Mouse (Mus musculus) cerebellum, postnatal 25 days (tissue): Measurements from ENCODE around the gene Tmem143.
"Not testable (repeated sequence)": the region's sequence is repeated elsewhere in the genome, so short reads cannot be mapped to it uniquely, and the experiment has no call there.

Source experiments
- DNase-seq, 2 experiments: peaks; one replicate each; pipeline ENCODE4 v3.0.0; 2021; ENCODE audit warnings: mixed read lengths in 2 of 2

Gene Tmem143

DNA sequence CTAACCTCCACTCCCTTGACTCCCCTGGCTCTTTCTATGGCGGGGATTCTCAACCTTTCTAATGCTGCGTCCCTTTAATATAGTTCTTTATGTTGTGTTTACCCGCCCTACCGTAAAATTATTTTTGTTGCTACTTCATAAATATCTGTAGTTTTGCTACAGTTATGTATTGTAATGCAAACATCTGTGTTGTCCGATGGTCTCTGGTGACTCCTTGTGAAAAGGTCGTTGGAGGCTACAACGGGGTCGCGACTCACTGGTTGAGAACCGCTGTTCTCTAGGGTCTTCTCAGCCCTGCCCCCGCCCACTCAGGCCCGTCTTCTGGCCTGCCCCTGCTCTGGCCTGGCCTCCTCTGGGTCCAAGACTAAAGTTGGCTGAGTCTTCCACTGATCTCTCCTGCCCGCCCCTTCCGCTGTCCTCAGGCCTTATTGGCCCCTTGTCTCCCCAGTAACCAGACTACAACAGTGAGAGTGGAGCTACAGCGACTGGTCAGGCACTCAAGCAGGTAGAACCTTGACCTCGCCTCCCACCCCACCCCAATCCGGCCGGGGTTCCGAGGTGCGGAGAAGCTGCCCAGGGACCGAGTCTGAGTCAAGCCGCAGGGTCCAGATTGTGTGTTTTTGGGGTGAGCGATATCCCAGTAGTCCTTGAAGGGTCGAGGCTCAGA is 27.2 kb downstream of the Tmem143 start, which contains the start of gene Ccdc114:
TSS of gene Ccdc114 (plus strand) at position 311 of the 667 bp plus-strand sequence.
- peak; percentile 39 to 47 for DNase-seq

DNA sequence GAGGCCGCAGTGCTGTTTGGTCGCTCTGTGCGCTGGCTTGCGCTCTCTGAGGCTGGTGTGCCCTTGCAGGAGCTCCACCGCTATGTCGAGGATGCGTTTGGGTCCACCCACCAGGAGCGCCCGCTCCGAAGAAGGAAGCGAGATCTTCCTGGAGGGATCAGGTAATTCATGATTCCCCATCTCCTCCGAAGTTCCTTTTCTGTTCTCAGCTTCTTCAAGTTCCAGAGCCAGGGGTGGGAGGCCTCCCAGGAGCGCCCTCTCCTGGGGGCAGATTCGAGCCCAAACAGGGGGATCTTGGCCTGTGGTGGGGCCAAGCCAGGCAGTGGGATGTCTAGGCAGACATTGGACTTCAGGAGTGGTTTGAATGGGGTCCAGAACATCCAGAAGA is 27.7 kb downstream of the Tmem143 start:
- peak in 1 of 2 experiments; percentile 18 for DNase-seq

DNA sequence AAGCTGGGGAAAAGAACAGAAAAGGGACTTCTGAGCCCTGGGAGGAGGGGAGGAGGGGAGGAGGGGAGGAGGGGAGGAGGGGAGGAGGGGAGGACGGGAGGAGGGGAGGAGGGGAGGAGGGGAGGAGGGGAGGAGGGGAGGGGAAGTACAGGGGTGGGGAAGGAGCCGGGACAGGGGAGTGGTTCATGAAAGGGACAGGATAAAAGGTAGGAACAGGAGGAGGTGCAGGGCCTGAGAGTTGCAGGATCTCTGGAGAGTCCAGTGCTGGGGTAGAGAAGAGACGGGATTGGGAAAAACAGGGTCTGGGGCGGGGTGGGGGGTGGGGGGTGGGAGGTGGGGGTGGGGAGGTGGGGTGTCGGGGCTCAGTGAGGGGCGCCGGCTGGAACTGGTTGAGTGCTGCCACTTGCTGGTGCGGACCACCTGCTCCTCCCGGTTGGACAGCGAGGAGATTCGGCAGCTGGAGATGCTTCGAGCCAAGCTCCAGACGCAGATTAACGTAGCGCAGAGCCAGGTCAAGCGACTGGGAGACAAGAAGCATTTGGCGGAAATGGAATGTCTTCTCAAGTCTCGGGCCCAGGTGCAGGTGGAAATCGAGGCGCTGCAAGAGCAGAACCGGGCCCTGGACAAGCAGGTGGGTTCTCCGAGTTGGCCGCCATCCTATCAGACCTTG is 32.0 kb downstream of the Tmem143 start:
- DNase-seq: no peak

DNA sequence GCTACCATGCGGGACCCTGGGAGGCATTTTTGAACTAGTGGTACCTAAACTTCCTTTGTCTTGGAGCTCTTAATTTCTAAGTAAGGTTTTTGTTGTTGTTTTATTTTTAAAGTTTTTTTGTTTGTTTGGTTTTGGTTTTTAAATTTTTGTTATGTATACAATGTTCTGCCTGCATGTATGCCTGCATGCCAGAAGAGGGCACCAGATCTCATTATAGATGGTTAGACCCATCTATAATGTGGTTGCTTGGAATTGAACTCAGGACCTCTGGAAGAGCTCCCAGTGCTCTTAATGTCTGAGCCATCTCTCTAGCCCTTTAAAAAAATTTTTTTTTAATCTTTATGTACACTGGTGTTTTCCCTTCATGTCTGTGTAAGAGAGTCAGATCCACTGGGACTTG is 32.9 kb downstream of the Tmem143 start:
- no peak for DNase-seq

DNA sequence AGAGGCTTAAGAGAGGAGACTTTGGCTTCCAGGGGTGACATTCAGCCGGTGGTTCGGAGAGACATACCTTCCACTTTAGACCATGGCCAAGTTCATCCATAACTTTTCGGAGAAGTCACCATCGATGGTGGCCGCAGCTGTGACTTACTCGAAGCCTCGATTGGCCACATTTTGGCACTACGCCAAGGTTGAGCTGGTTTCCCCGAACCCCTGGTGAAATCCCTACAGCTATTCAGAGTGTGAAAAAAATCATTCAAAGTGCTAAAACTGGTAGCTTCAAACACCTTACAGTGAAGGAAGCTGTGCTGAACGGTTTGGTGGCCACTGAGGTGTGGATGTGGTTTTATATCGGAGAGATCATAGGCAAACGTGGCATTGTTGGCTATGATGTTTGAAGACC is 37.0 kb downstream of the Tmem143 start:
- DNase-seq: not testable (repeated sequence)

DNA sequence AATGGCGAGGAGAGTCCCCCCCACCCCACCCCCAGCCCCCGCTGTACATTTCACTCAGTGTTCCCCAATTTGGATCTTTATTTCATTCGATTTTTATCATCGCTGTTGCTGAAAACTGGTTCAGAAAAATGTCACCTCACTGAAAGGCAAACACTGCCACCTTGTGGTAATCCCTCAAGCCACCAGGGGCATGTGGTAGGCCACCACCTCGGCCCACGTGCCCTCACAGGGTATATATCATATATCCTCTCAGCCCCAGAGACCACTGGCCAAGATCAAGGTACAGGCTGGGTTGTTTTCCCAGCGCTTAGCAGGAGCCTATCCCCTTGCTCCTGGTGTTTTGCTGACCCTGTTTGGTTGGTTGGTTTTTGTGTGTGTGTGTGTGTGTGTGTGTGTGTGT is 38.4 kb downstream of the Tmem143 start:
- DNase-seq: peak; percentile 64 to 76

DNA sequence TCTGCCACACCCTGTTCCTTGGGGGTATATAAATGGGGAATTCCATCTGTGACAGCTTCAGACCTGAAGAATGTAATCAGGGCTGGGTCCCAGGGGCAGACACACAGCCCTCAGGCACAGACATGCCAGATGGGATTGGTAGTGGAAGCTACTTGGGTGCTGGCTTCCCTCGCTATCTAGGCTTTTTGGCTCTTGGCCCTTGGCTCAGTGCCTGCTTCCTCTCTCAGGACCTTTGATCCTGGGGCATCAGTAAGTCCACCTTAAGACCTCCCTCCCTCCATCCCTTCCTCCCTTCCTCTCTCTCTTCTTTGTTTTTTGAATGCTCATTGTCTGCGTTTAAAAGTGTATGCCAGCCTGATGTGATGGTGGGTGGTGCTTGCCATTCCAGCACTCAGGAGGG is 43.1 kb downstream of the Tmem143 start:
- no peak for DNase-seq

DNA sequence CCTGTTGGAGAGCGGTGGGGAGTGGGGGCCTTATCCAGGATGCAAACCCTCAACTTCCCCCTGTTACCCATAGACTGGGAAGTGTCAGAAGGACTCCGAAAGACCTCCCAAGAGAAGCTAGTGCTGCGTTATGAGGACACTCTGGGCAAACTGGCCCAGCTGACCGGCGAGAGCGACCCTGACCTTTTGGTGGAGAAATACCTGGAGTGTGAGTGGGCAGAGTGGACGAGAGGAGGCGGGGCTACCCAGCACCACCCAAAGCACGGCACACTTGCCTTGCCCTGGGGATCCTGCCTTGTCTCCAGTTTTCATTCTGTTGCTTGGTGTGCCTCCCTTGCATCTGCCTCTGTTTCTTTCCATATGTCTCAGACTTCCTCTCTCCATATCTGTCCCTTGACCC is 45.2 kb downstream of the Tmem143 start:
- no peak for DNase-seq

DNA sequence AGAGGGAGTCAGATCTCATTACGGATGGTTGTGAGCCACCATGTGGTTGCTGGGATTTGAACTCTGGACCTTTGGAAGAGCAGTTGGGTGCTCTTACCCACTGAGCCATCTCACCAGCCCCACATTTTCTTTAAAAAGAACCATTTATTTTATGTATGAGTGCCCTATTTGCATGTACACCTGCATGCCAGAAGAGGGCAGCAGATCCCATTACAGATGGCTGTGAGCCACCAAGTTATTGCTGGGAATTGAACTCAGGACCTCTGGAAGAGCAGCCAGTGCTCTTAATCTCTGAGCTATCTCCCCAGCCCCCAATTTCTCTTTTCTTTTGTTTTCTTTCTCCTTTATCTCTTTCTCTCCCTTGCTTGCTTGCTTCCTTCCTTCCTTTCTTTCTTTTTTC is 46.5 kb downstream of the Tmem143 start:
- not testable (repeated sequence) for DNase-seq

DNA sequence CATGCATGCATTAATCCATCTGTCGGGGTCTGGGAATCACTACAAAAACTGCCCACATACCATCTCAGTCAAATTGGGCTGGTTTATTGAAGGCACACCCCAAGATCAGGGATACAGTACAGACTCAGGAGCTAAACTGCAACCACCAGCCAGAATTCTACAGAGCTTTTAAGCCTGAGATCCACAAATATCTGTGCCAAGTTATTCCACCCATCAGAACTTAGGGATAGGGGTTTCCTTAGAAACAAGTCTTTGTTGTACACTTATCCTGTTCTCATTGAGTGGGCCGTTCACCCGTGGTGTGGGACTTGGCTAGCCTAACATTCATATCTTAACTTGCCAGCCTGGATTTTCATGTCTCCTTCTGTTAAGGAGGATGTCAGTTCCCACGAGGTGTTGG is 52.3 kb downstream of the Tmem143 start:
- no peak for DNase-seq

DNA sequence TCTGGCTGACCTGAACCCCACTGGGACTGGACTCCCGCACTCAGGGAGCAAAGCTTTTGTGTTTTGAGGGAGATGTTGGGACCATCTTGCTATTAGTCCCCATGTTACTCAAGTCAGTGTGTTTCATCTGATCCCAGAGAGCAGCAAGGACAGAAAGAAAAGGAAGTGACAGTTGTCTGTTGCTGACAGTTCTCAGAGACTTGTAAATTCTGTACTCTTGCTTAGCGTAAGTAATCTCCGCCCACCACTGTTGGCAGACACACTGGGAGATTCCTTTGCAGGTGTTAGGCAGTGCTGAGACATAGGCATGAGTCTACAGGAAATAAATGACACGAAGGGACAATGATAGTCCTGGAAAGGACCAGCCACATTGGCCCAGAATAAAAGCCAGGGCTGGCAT is 59.9 kb downstream of the Tmem143 start:
- DNase-seq: no peak
